Comparison of ENCODE assay signal across 8 mouse cellular contexts in the genomic region with DNA sequence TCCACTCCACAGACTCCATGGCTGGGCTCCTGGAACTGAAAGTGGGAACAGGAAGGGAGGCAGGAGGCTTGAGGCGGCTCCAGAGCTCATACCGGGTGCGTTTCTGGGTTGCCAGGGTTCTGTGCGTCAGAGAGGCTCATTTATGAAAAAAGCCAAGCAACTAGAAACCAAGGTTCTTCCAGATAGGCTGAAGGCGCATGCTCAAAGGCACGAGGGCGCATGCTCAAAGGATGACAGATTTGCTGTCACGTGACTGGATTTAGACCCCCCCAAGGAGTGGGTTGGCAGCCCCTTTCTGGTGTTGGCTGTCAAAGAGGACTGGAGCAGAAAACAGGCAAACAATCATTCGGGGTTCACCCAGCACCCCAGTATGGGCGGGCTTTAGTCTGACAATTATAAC. TPM values are rescaled to one million over a fixed set of nuclear protein-coding genes. Genes with fewer than 3 reads are reported as not detected.
DNase-seq lines count a peak whose midpoint lies in the region; ATAC-seq lines count a peak whose summit lies in the region.
"Had no signal": no experiment of that assay in that cellular context is flagged by ENCODE, and none has a peak within 500 bp of the region (broad histone marks: within the 10 kb centered on the region; RNA-seq: fewer than 3 reads in every experiment).

No protein-coding gene starts in this region.

- no peaks in the 10 kb centered on the region for H3K36me3 ChIP-seq in forebrain, embryonic 11.5 days (ENCODE audit: control insufficient read depth, insufficient read depth, low read length)
- H3K36me3 ChIP-seq in limb, embryonic 12.5 days: no peaks in the 10 kb centered on the region

- peaks cover 22% of the 10 kb centered on the region for H3K4me1 ChIP-seq in forebrain, embryonic 11.5 days (replicated peaks; ENCODE audit: control insufficient read depth, insufficient read depth, low read length)
- H3K4me1 ChIP-seq in limb, embryonic 12.5 days (replicated peaks): peaks cover 33% of the 10 kb centered on the region

- H3K4me2 ChIP-seq in forebrain, embryonic 11.5 days (ENCODE audit: low read depth, low read length, severe bottlenecking): no peak overlapping the region
- peak overlapping the region; percentile 20; the same call in 1 of the 2 replicates for H3K4me2 ChIP-seq in limb, embryonic 12.5 days

- ATAC-seq in forebrain, embryonic 11.5 days (replicated peaks; ENCODE audit: low FRiP score): peak; percentile 0; the same call in 1 of the 2 replicates
- no peak for ATAC-seq in limb, embryonic 12.5 days (ENCODE audit: insufficient number of reproducible peaks, insufficient read depth, low FRiP score, low TSS enrichment, low read depth)

- H3K4me3 ChIP-seq in forebrain, embryonic 11.5 days (ENCODE audit: low read depth, low read length): no peak overlapping the region
- H3K4me3 ChIP-seq in limb, embryonic 12.5 days (replicated peaks): no peak overlapping the region

- 72% methylated on average over 10 of the region's 10 CpGs for WGBS in forebrain, embryonic 11.5 days
- WGBS in limb, embryonic 12.5 days: 72% methylated on average over 10 of the region's 10 CpGs

- no peaks in the 10 kb centered on the region for H3K27me3 ChIP-seq in forebrain, embryonic 11.5 days (ENCODE audit: control insufficient read depth, insufficient read depth, low read length)
- H3K27me3 ChIP-seq in limb, embryonic 12.5 days: peaks cover 11% of the 10 kb centered on the region; the same call in 1 of the 2 replicates

- no peaks in the 10 kb centered on the region for H3K9me3 ChIP-seq in forebrain, embryonic 11.5 days (ENCODE audit: control insufficient read depth, low read length)
- H3K9me3 ChIP-seq in limb, embryonic 12.5 days: no peaks in the 10 kb centered on the region

- DNase-seq in NIH3T3 (ENCODE audit: low read depth): peak; percentile 57
- peak; percentile 72 for DNase-seq in adrenal gland, postnatal 10 days
- no peak for DNase-seq in forebrain, embryonic 11.5 days (ENCODE audit: low spot score)
- DNase-seq in heart, postnatal 25 days (ENCODE audit: low spot score): peak; percentile 62
- peak; percentile 40 for DNase-seq in testis, postnatal 14 days (ENCODE audit: low spot score)
- DNase-seq in embryo, embryonic 10 days (ENCODE audit: low spot score): no peak

- peak overlapping the region; percentile 5; the same call in 1 of the 2 replicates for H3K9ac ChIP-seq in forebrain, embryonic 11.5 days (ENCODE audit: low read length)
- no peak overlapping the region for H3K9ac ChIP-seq in limb, embryonic 12.5 days (replicated peaks)

- intact Hi-C loops in heart, postnatal 25 days (cut with DNase I): no loop called here

- peak overlapping the region; percentile 62; the same call in 1 of the 2 replicates for H3K27ac ChIP-seq in forebrain, embryonic 11.5 days (ENCODE audit: low read depth, low read length)
- H3K27ac ChIP-seq in limb, embryonic 12.5 days: peak overlapping the region; percentile 88
- H3K27ac ChIP-seq: macrophage had no signal

RNA-seq across cellular contexts. Expression of a gene that starts 16.8 kb away (rescaled TPM):
- 100 to 1,000 TPM; 137 to 168 TPM for total RNA-seq in adrenal gland, postnatal 10 days (2021)
- polyA plus RNA-seq in forebrain, embryonic 11.5 days (2014; fragmentation: Nextera tagmentation; extraction: Ambion mirVana): 58.8 and 63.2 TPM in 2 replicates
- total RNA-seq in heart, postnatal 25 days (2021): 100 to 1,000 TPM; 104 to 110 TPM
- 74.6 and 89.2 TPM in 2 replicates for polyA plus RNA-seq in limb, embryonic 12.5 days (2016; fragmentation: Nextera tagmentation; extraction: Ambion mirVana)

RNA-seq across cellular contexts. Expression of a gene that starts 38.8 kb away (rescaled TPM):
- total RNA-seq in adrenal gland, postnatal 10 days (2021): 1 to 10 TPM in 1 of 2 experiments, under 1 TPM in 1; 0.72 to 2.1 TPM
- polyA plus RNA-seq in forebrain, embryonic 11.5 days (2014; fragmentation: Nextera tagmentation; extraction: Ambion mirVana): 0.08 and 0.32 TPM in 2 replicates
- total RNA-seq in heart, postnatal 25 days (2021): under 1 TPM; 0.14 to 0.39 TPM
- 0.15 and 1.1 TPM in 2 replicates for polyA plus RNA-seq in limb, embryonic 12.5 days (2016; fragmentation: Nextera tagmentation; extraction: Ambion mirVana)
- polyA plus RNA-seq: macrophage had no signal

Comparison
In these comparisons a context has a peak if more than half of its experiments do, and no peak if none do; other contexts are left out.
1. DNase-seq: peak in NIH3T3 (single experiment), adrenal gland, postnatal 10 days (single experiment), heart, postnatal 25 days (single experiment) and testis, postnatal 14 days (single experiment); none in forebrain, embryonic 11.5 days (single experiment) and embryo, embryonic 10 days (single experiment).